Mouse (Mus musculus): ENCODE data around the gene Cd200r3.

DNA sequence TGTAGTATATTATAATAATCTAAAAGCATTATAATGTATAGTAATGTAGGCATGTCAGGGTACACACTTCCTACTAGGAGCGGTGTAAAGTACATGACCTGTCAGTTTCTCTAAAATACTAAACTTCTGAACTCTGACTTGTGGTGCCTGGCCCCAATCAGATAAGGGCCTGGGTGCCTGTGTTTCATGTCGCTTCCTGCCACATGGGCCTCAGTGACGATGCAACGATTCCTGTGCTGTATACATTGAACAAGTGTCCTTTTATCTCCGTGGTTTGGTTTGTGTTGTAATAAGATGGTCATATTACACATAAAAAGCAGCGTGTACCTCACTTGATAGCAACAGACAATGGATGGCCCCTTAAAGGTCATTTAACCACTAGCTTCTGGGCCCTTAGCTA is 81.8 kb downstream of the Cd200r3 start:
- no peak for TF ChIP-seq CTCF (IDR thresholded peaks at IDR 0.05; ENCODE audit: extremely low read depth, insufficient read depth, low read length)
- TF ChIP-seq POLR2A (IDR thresholded peaks at IDR 0.05; ENCODE audit: extremely low read depth, insufficient read depth, low read length): no peak

Measured in cortical plate, adult 2 months (tissue).